Comparison of ENCODE assay signal across 13 mouse cellular contexts in the genomic region with DNA sequence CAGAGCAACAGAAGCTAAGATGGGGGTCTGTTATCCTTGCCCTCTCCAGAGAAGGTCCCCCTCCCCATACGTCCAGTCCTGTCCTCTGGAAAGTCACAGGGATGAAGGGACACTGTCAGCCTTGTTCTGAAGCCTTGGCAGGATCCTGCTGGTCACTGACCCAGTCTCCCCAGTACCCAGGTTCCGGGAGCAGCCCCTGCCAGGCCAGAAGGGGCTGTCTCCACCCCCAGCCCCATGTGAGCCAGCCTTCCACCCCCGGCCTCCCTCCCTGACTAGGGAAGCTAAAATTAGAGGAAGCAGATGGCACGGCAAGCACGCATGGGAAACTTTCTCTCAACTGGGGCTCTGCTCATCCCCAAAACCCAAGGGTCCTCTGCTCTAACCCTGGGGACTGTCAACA. TPM values are rescaled to one million over a fixed set of nuclear protein-coding genes. Genes with fewer than 3 reads are reported as not detected.
DNase-seq lines count a peak whose midpoint lies in the region; ATAC-seq lines count a peak whose summit lies in the region.
"Had no signal": no experiment of that assay in that cellular context is flagged by ENCODE, and none has a peak within 500 bp of the region (broad histone marks: within the 10 kb centered on the region; RNA-seq: fewer than 3 reads in every experiment).

No protein-coding gene starts in this region.

- H3K27ac ChIP-seq in hindbrain, embryonic 13.5 days = no peak overlapping the region
- no peak overlapping the region for H3K27ac ChIP-seq in hindbrain, embryonic 14.5 days
- H3K27ac ChIP-seq in midbrain, embryonic 13.5 days = no peak overlapping the region
- H3K27ac ChIP-seq: embryonic facial prominence, embryonic 15.5 days; limb, embryonic 15.5 days; neural tube, embryonic 13.5 days had no signal

- intact Hi-C loops in left cerebral cortex, postnatal 25 days (cut with DNase I) = loop anchor here (1.0 kb wide), 1 partner anchor 17 kb away; no protein-coding TSS in a partner anchor

- no peak overlapping the region for H3K4me2 ChIP-seq in hindbrain, embryonic 13.5 days
- no peak overlapping the region for H3K4me2 ChIP-seq in hindbrain, embryonic 14.5 days (replicated peaks)
- no peak overlapping the region for H3K4me2 ChIP-seq in midbrain, embryonic 13.5 days (replicated peaks)
- H3K4me2 ChIP-seq: embryonic facial prominence, embryonic 15.5 days; limb, embryonic 15.5 days; midbrain, embryonic 11.5 days; neural tube, embryonic 13.5 days had no signal

- H3K36me3 ChIP-seq in hindbrain, embryonic 13.5 days = peaks cover 36% of the 10 kb centered on the region
- H3K36me3 ChIP-seq in hindbrain, embryonic 14.5 days (replicated peaks; ENCODE audit: control insufficient read depth, insufficient read depth) = peaks cover 36% of the 10 kb centered on the region
- peaks cover 36% of the 10 kb centered on the region for H3K36me3 ChIP-seq in midbrain, embryonic 13.5 days

- no peaks in the 10 kb centered on the region for H3K27me3 ChIP-seq in hindbrain, embryonic 13.5 days
- H3K27me3 ChIP-seq in hindbrain, embryonic 14.5 days (ENCODE audit: control insufficient read depth, insufficient read depth, low read length) = no peaks in the 10 kb centered on the region
- no peaks in the 10 kb centered on the region for H3K27me3 ChIP-seq in midbrain, embryonic 13.5 days
- H3K27me3 ChIP-seq: embryonic facial prominence, embryonic 15.5 days; limb, embryonic 15.5 days; neural tube, embryonic 13.5 days had no signal

- peak; percentile 55 to 63 for DNase-seq in cerebellum, adult 18-20 months
- DNase-seq in cerebellum, postnatal 4 days (ENCODE audit: low spot score in 2 of 2) = no peak
- DNase-seq in hindbrain, embryonic 14.5 days (ENCODE audit: low spot score) = no peak
- DNase-seq in cerebellum, postnatal 36 days = peak; percentile 38 to 60
- peak; percentile 58 to 87 for DNase-seq in left cerebral cortex, postnatal 25 days (ENCODE audit: low spot score in 2 of 2)
- DNase-seq in lung, postnatal 14 days = no peak
- DNase-seq: kidney, postnatal 10 days had no signal

- 0 out of 2 replicates have a peak overlapping the region, but pooled peaks have one; percentile 4 for H3K9ac ChIP-seq in hindbrain, embryonic 13.5 days
- H3K9ac ChIP-seq in hindbrain, embryonic 14.5 days = no peak overlapping the region
- no peak overlapping the region for H3K9ac ChIP-seq in midbrain, embryonic 13.5 days (replicated peaks)
- H3K9ac ChIP-seq: embryonic facial prominence, embryonic 15.5 days; limb, embryonic 15.5 days had no signal

- H3K4me1 ChIP-seq in hindbrain, embryonic 13.5 days (replicated peaks) = peaks cover 45% of the 10 kb centered on the region
- 0 out of 2 replicates have a peak, but pooled peaks cover 11% of the 10 kb centered on the region for H3K4me1 ChIP-seq in hindbrain, embryonic 14.5 days (replicated peaks; ENCODE audit: control insufficient read depth, insufficient read depth, low read length)
- H3K4me1 ChIP-seq in midbrain, embryonic 13.5 days (replicated peaks) = peaks cover 34% of the 10 kb centered on the region

- no peak overlapping the region for H3K4me3 ChIP-seq in hindbrain, embryonic 13.5 days
- H3K4me3 ChIP-seq in hindbrain, embryonic 14.5 days (replicated peaks; ENCODE audit: low read length) = no peak overlapping the region
- H3K4me3 ChIP-seq in midbrain, embryonic 13.5 days (replicated peaks) = no peak overlapping the region
- H3K4me3 ChIP-seq: embryonic facial prominence, embryonic 15.5 days; limb, embryonic 15.5 days; neural tube, embryonic 13.5 days had no signal

- no peak for ATAC-seq in hindbrain, embryonic 13.5 days (ENCODE audit: low FRiP score)
- no peak for ATAC-seq in hindbrain, embryonic 14.5 days (ENCODE audit: low FRiP score)
- no peak for ATAC-seq in midbrain, embryonic 13.5 days

- WGBS in hindbrain, embryonic 13.5 days = 65% methylated on average over 5 of the region's 5 CpGs
- 67% methylated on average over 5 of the region's 5 CpGs for WGBS in hindbrain, embryonic 14.5 days
- 74% methylated on average over 5 of the region's 5 CpGs for WGBS in midbrain, embryonic 13.5 days

- H3K9me3 ChIP-seq in hindbrain, embryonic 13.5 days = no peaks in the 10 kb centered on the region
- H3K9me3 ChIP-seq in hindbrain, embryonic 14.5 days (ENCODE audit: control insufficient read depth, low read length) = no peaks in the 10 kb centered on the region
- H3K9me3 ChIP-seq in midbrain, embryonic 13.5 days = no peaks in the 10 kb centered on the region
- H3K9me3 ChIP-seq: embryonic facial prominence, embryonic 15.5 days; limb, embryonic 15.5 days; neural tube, embryonic 13.5 days had no signal

RNA-seq across cellular contexts. Expression of a gene that starts 16.1 kb away (rescaled TPM):
- 47.9 and 49.3 TPM in 2 replicates for polyA plus RNA-seq in hindbrain, embryonic 13.5 days (2015; fragmentation: Nextera tagmentation; extraction: Ambion mirVana)
- 67.1 and 72.0 TPM in 2 replicates for polyA plus RNA-seq in hindbrain, embryonic 14.5 days (2014; fragmentation: Nextera tagmentation; extraction: Ambion mirVana)
- 100 to 1,000 TPM; 415 to 434 TPM for total RNA-seq in left cerebral cortex, postnatal 25 days (2021)
- polyA plus RNA-seq in midbrain, embryonic 13.5 days (2015; fragmentation: Nextera tagmentation; extraction: Ambion mirVana) = 45.1 and 46.1 TPM in 2 replicates

RNA-seq across cellular contexts. Expression of a gene that starts 39.0 kb away (rescaled TPM):
- polyA plus RNA-seq in hindbrain, embryonic 13.5 days (2015; fragmentation: Nextera tagmentation; extraction: Ambion mirVana) = 0.76 and 0.84 TPM in 2 replicates
- 0.76 and 1.1 TPM in 2 replicates for polyA plus RNA-seq in hindbrain, embryonic 14.5 days (2014; fragmentation: Nextera tagmentation; extraction: Ambion mirVana)
- under 1 TPM; 0.32 to 0.41 TPM for total RNA-seq in left cerebral cortex, postnatal 25 days (2021)
- polyA plus RNA-seq in midbrain, embryonic 13.5 days (2015; fragmentation: Nextera tagmentation; extraction: Ambion mirVana) = 0.70 and 0.94 TPM in 2 replicates

RNA-seq across cellular contexts. Expression of a gene that starts 39.3 kb away (rescaled TPM):
- polyA plus RNA-seq in hindbrain, embryonic 13.5 days (2015; fragmentation: Nextera tagmentation; extraction: Ambion mirVana) = 14.0 and 15.8 TPM in 2 replicates
- 10.5 and 10.7 TPM in 2 replicates for polyA plus RNA-seq in hindbrain, embryonic 14.5 days (2014; fragmentation: Nextera tagmentation; extraction: Ambion mirVana)
- under 1 TPM; 0.60 to 0.73 TPM for total RNA-seq in left cerebral cortex, postnatal 25 days (2021)
- polyA plus RNA-seq in midbrain, embryonic 13.5 days (2015; fragmentation: Nextera tagmentation; extraction: Ambion mirVana) = 25.0 and 25.7 TPM in 2 replicates

RNA-seq across cellular contexts. Expression of a gene that starts 56.8 kb away (rescaled TPM):
- polyA plus RNA-seq in hindbrain, embryonic 13.5 days (2015; fragmentation: Nextera tagmentation; extraction: Ambion mirVana) = 188 and 191 TPM in 2 replicates
- polyA plus RNA-seq in hindbrain, embryonic 14.5 days (2014; fragmentation: Nextera tagmentation; extraction: Ambion mirVana) = 194 and 218 TPM in 2 replicates
- total RNA-seq in left cerebral cortex, postnatal 25 days (2021) = 100 to 1,000 TPM; 250 to 258 TPM
- 177 and 189 TPM in 2 replicates for polyA plus RNA-seq in midbrain, embryonic 13.5 days (2015; fragmentation: Nextera tagmentation; extraction: Ambion mirVana)

Comparison
In these comparisons a context has a peak if more than half of its experiments do, and no peak if none do; other contexts are left out.
1. DNase-seq: peak in cerebellum, adult 18-20 months (2 of 2), cerebellum, postnatal 36 days (2 of 2) and left cerebral cortex, postnatal 25 days (2 of 2); none in cerebellum, postnatal 4 days (0 of 2), hindbrain, embryonic 14.5 days (single experiment) and lung, postnatal 14 days (single experiment).